Mouse (Mus musculus) brain, embryonic 14.5 days (tissue): Measurements from ENCODE around the gene Glrp1.

Source experiments
- CTCF ChIP-seq: fragments of 200-500 bp; IDR thresholded peaks from 2 replicates; pipeline ENCODE4 v1.5.1; 2012; ENCODE audit warnings: inconsistent platforms, mild to moderate bottlenecking, moderate library complexity, borderline replicate concordance; ENCODE audit not compliant: insufficient read depth, insufficient read length; ENCODE audit errors: extremely low read depth
- POLR2A ChIP-seq: fragments of 200-500 bp; IDR thresholded peaks from 2 replicates; pipeline ENCODE4 v1.6.1; 2012; ENCODE audit warnings: mild to moderate bottlenecking, inconsistent platforms, borderline replicate concordance; ENCODE audit not compliant: poor library complexity, insufficient read depth, insufficient read length, severe bottlenecking; ENCODE audit errors: extremely low read depth

GRCm38 (mm10) chr1:88462484-88462883 is 47.4 kb downstream of the Glrp1 start:
- no peak for TF ChIP-seq CTCF
- TF ChIP-seq POLR2A = no peak
